Mouse (Mus musculus) kidney, postnatal 0 days (tissue): Measurements from ENCODE around the gene Tbxa2r. TPM values are rescaled to one million over a fixed set of nuclear protein-coding genes. Genes with fewer than 3 reads are reported as not detected.
A peak's percentile ranks its signal among the peaks of the same experiment; 100 is the strongest.

Source experiments
- ATAC-seq: fragments of 200-750 bp; cut with Nextera tagmentation; replicated peaks from 2 replicates; pipeline ENCODE4 v1.8.0; 2017; ENCODE audit warnings: low read depth, moderate number of reproducible peaks, moderate TSS enrichment, moderate library complexity; ENCODE audit not compliant: low FRiP score
- DNase-seq: peaks from one replicate; pipeline ENCODE4 v3.0.0-alpha.2; 2016; ENCODE audit warnings: low spot score
- H3K27ac ChIP-seq: fragments of 300-500 bp; sonication (generic); 2 replicates; pipeline ENCODE4 v1.5.1; 2014; ENCODE audit warnings: mild to moderate bottlenecking
- H3K27me3 ChIP-seq: fragments of 300-500 bp; sonication (generic); 2 replicates; pipeline ENCODE4 v1.6.1; 2014; ENCODE audit warnings: low read length, mixed read lengths; ENCODE audit not compliant: insufficient read depth
- H3K36me3 ChIP-seq: fragments of 300-500 bp; sonication (generic); 2 replicates; pipeline ENCODE4 v1.6.1; 2014; ENCODE audit warnings: low read length, mixed read lengths; ENCODE audit not compliant: insufficient read depth
- H3K4me1 ChIP-seq: fragments of 300-500 bp; sonication (generic); replicated peaks from 2 replicates; pipeline ENCODE4 v1.6.1; 2014; ENCODE audit warnings: antibody characterized with exemption, low read length, mixed read lengths; ENCODE audit not compliant: insufficient read depth
- H3K4me2 ChIP-seq: fragments of 300-500 bp; sonication (generic); 2 replicates; pipeline ENCODE4 v1.6.1; 2014; ENCODE audit warnings: mild to moderate bottlenecking, low read length, moderate library complexity, mixed read lengths
- H3K4me3 ChIP-seq: fragments of 300-500 bp; sonication (generic); replicated peaks from 2 replicates; pipeline ENCODE4 v1.5.1; 2014; ENCODE audit warnings: low read depth, low read length
- H3K9ac ChIP-seq: fragments of 300-500 bp; sonication (generic); 2 replicates; pipeline ENCODE4 v1.6.1; 2014; ENCODE audit warnings: low read depth, low read length
- H3K9me3 ChIP-seq: fragments of 300-500 bp; sonication (generic); replicated peaks from 2 replicates; pipeline ENCODE4 v1.6.1; 2016; ENCODE audit warnings: low read length, inconsistent platforms, mixed read lengths
- CTCF ChIP-seq: IDR thresholded peaks from 2 replicates; pipeline ENCODE4 v1.5.1; 2016; ENCODE audit warnings: antibody characterized with exemption, low read depth, mild to moderate bottlenecking, moderate library complexity
- WGBS: fragments of 180-500 bp; shearing (Covaris S2); extraction: QIAGEN DNeasy Blood & Tissue Kit; methylation state at CpG from one replicate; pipeline ENCODE4 v1.1.7; 2014; 5-methylcytosine and 5-hydroxymethylcytosine counted together
- polyA plus RNA-seq: library from polyadenylated mRNA; unstranded; fragments of >200 nt; fragmentation: Nextera tagmentation; extraction: Ambion mirVana; gene quantifications from 2 replicates; pipeline ENCODE4 v1.2.1, GENCODE M21; 2015

Tbxa2r gene
- polyA plus RNA-seq, 1 experiment from 2014 or later: 16.1 TPM

DNA sequence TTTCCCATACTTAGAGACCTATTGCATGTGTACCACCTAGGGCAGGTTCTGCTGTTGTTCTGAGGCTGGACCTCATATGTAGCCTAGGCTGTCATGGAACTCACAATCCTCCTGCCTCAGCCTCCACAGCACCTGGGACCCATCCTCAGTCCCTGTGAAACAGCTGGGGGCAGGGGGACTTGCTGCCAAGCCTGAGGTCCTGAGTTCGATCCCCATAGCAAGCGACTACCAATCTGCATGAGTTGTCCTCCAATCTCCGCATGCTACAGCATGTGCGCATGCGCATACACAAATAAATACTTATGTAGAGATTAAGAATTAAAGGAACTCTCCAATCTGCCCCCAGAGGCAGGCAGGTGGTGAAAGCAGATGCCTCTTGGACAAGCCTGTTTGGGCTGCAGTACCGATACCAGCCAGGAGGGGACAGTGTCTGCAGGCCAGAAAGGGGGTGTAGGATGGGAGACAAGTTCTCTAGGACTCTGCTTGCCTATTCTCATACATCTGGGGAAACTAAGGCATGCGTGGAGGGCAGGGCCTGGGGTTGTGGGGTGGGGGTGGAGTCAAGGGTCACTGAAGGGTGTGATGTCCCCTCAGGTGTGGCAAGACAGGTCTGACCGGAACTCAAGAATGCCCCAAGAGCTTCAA is 40.9 kb upstream of the Tbxa2r start:
- ATAC-seq (no peak), DNase-seq (peak; percentile 44)
- H3K4me3 ChIP-seq: no peak overlapping the region
- no peak overlapping the region for H3K27ac ChIP-seq
- peak overlapping the region; percentile 18; the same call in 1 of the 2 replicates for H3K4me2 ChIP-seq
- no peaks in the 10 kb centered on the region for H3K9me3 ChIP-seq
- H3K27me3 ChIP-seq: 0 out of 2 replicates have a peak, but pooled peaks cover 2% of the 10 kb centered on the region
- TF ChIP-seq CTCF: peak; percentile 85
- H3K4me1 ChIP-seq: peaks cover 5% of the 10 kb centered on the region; the same call in 1 of the 2 replicates
- WGBS: 67% methylated on average over 8 of the region's 8 CpGs
- H3K36me3 ChIP-seq: no peaks in the 10 kb centered on the region
- no peak overlapping the region for H3K9ac ChIP-seq

GRCm38 (mm10) chr10:81288601-81289000 is 39.9 kb upstream of the Tbxa2r start:
- DNase-seq: peak; percentile 32

GRCm38 (mm10) chr10:81289278-81289677 is 39.3 kb upstream of the Tbxa2r start:
- DNase-seq (peak; percentile 88), ATAC-seq (no peak)
- Histone ChIP-seq H3K4me3 (no peak overlapping the region), H3K9ac (no peak overlapping the region), H3K4me1 (peaks cover 14% of the 10 kb centered on the region), H3K36me3 (no peaks in the 10 kb centered on the region), H3K27ac (no peak overlapping the region), H3K4me2 (no peak overlapping the region), H3K27me3 (0 out of 2 replicates have a peak, but pooled peaks cover 2% of the 10 kb centered on the region), H3K9me3 (no peaks in the 10 kb centered on the region)
- 4% methylated on average over 7 of the region's 7 CpGs for WGBS
- TF ChIP-seq CTCF: peak; percentile 88

More at GRCm38 (mm10) chr10:81288601-81289000, 39.9 kb upstream of the Tbxa2r start:
- WGBS: 40% methylated on average over 6 of the region's 6 CpGs
- Histone ChIP-seq H3K27ac (no peak overlapping the region), H3K9ac (no peak overlapping the region), H3K4me3 (no peak overlapping the region), H3K9me3 (no peaks in the 10 kb centered on the region), H3K36me3 (no peaks in the 10 kb centered on the region), H3K27me3 (0 out of 2 replicates have a peak, but pooled peaks cover 2% of the 10 kb centered on the region), H3K4me2 (peak overlapping the region; percentile 18; the same call in 1 of the 2 replicates), H3K4me1 (peaks cover 7% of the 10 kb centered on the region)
- ATAC-seq: no peak
- TF ChIP-seq CTCF: peak; percentile 68

DNA sequence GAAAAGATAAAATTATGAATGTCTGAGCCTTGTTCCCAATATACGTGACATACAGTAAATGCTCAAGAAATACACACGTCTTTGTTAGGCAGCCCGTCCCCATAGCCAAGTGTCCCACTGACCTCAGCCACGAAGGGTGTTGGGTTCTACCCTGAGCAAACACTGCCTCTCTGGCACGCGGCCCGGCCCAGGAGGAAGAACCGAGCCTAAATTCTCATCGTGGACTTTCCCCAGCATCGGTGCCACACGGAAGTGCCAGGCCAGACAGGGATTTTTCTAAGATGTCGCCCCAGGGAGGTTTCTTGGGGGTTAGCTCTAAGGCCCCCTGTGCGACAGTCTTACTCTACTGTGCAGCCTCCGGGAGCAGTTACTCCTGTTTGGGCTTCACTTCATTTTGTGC is 38.7 kb upstream of the Tbxa2r start:
- Histone ChIP-seq H3K4me1 (peaks cover 19% of the 10 kb centered on the region), H3K4me3 (no peak overlapping the region), H3K9me3 (no peaks in the 10 kb centered on the region), H3K27ac (no peak overlapping the region), H3K9ac (0 out of 2 replicates have a peak overlapping the region, but pooled peaks have one; percentile 10), H3K4me2 (0 out of 2 replicates have a peak overlapping the region, but pooled peaks have one; percentile 41), H3K36me3 (no peaks in the 10 kb centered on the region), H3K27me3 (0 out of 2 replicates have a peak, but pooled peaks cover 2% of the 10 kb centered on the region)
- ATAC-seq: no peak
- no peak for TF ChIP-seq CTCF
- no peak for DNase-seq
- 57% methylated on average over 14 of the region's 14 CpGs for WGBS

- Histone ChIP-seq H3K27me3 (no peaks in the 10 kb centered on the region), H3K9ac (peak overlapping the region; percentile 37; the same call in 1 of the 2 replicates), H3K9me3 (no peaks in the 10 kb centered on the region), H3K4me2 (peak overlapping the region; percentile 41), H3K4me1 (peaks cover 20% of the 10 kb centered on the region), H3K4me3 (peak overlapping the region; percentile 18; the same call in 1 of the 2 replicates), H3K27ac (peak overlapping the region; percentile 54), H3K36me3 (no peaks in the 10 kb centered on the region)
- ATAC-seq: no peak
- WGBS: 17% methylated on average over 24 of the region's 24 CpGs
- no peak for DNase-seq
- no peak for TF ChIP-seq CTCF
Measured at GRCm38 (mm10) chr10:81290698-81291460, 37.7 kb upstream of the Tbxa2r start.

GRCm38 (mm10) chr10:81291511-81292104 is 36.9 kb upstream of the Tbxa2r start, which contains the start of gene Tjp3:
Tjp3 (minus strand) TSS chr10:81291581.
- H3K4me1 ChIP-seq: peaks cover 15% of the 10 kb centered on the region
- H3K36me3 ChIP-seq: no peaks in the 10 kb centered on the region
- no peak for TF ChIP-seq CTCF
- 68% methylated on average over 9 of the region's 9 CpGs for WGBS
- H3K4me3 ChIP-seq: peak within 1 kb of the TSS; percentile 18; the same call in 1 of the 2 replicates
- peak within 1 kb of the TSS; percentile 41 for H3K4me2 ChIP-seq
- H3K27ac ChIP-seq: peak within 1 kb of the TSS; percentile 54
- no peaks in the 10 kb centered on the region for H3K27me3 ChIP-seq
- ATAC-seq (no peak), DNase-seq (no peak)
- peak within 1 kb of the TSS; percentile 37; the same call in 1 of the 2 replicates for H3K9ac ChIP-seq
- no peaks in the 10 kb centered on the region for H3K9me3 ChIP-seq
